Mouse (Mus musculus) stomach, embryonic 16.5 days (tissue): ENCODE measurements around the gene Nme7. TPM values are rescaled to one million over a fixed set of nuclear protein-coding genes. Genes with fewer than 3 reads are reported as not detected.

Experiments
- ATAC-seq: fragments of 200-750 bp; cut with Nextera tagmentation; 2 replicates; pipeline ENCODE4 v1.8.0; 2017; ENCODE audit warnings: moderate number of reproducible peaks, moderate TSS enrichment; ENCODE audit not compliant: insufficient read depth, low FRiP score
- H3K27ac ChIP-seq: fragments of 300-500 bp; sonication (generic); 2 replicates; pipeline ENCODE4 v1.5.1; 2014; ENCODE audit warnings: low read length
- H3K27me3 ChIP-seq: fragments of 300-500 bp; sonication (generic); 2 replicates; pipeline ENCODE4 v1.6.1; 2014; ENCODE audit warnings: low read length, control low read depth, mixed read lengths; ENCODE audit not compliant: control insufficient read depth, insufficient read depth
- H3K36me3 ChIP-seq: fragments of 300-500 bp; sonication (generic); 2 replicates; pipeline ENCODE4 v1.6.1; 2014; ENCODE audit warnings: low read length; ENCODE audit not compliant: control insufficient read depth, insufficient read depth
- H3K4me1 ChIP-seq: fragments of 300-500 bp; sonication (generic); 2 replicates; pipeline ENCODE4 v1.6.1; 2014; ENCODE audit warnings: low read length, control low read depth, mixed read lengths; ENCODE audit not compliant: control insufficient read depth, insufficient read depth
- H3K4me2 ChIP-seq: fragments of 300-500 bp; sonication (generic); 2 replicates; pipeline ENCODE4 v1.6.1; 2014; ENCODE audit warnings: low read depth, low read length, mixed read lengths
- H3K4me3 ChIP-seq: fragments of 300-500 bp; sonication (generic); replicated peaks from 2 replicates; pipeline ENCODE4 v1.5.1; 2014; ENCODE audit warnings: mild to moderate bottlenecking, low read length
- H3K9ac ChIP-seq: fragments of 300-500 bp; sonication (generic); 2 replicates; pipeline ENCODE4 v1.6.1; 2014; ENCODE audit warnings: low read length
- H3K9me3 ChIP-seq: fragments of 300-500 bp; sonication (generic); replicated peaks from 2 replicates; pipeline ENCODE4 v1.6.1; 2016; ENCODE audit warnings: low read length, control low read depth; ENCODE audit not compliant: control insufficient read depth
- WGBS: fragments of 180-500 bp; shearing (Covaris S2); extraction: QIAGEN DNeasy Blood & Tissue Kit; methylation state at CpG from one replicate; pipeline ENCODE4 v1.1.7; 2014; 5-methylcytosine and 5-hydroxymethylcytosine counted together
- polyA plus RNA-seq: library from polyadenylated mRNA; unstranded; fragments of >200 nt; fragmentation: Nextera tagmentation; extraction: Ambion mirVana; gene quantifications from 2 replicates; pipeline ENCODE4 v1.2.1, GENCODE M21; 2015

The Nme7 gene
- polyA plus RNA-seq, 1 experiment from 2014 or later: 30.3 TPM

GRCm38 (mm10) chr1:164458621-164459051, 154.7 kb downstream of the Nme7 start:
- Histone ChIP-seq H3K27ac (peak overlapping the region; percentile 82), H3K9me3 (no peaks in the 10 kb centered on the region), H3K4me3 (peak overlapping the region; percentile 67), H3K4me1 (peaks cover 9% of the 10 kb centered on the region; the same call in 1 of the 2 replicates), H3K27me3 (peaks cover 4% of the 10 kb centered on the region; the same call in 1 of the 2 replicates), H3K4me2 (peak overlapping the region; percentile 71), H3K9ac (peak overlapping the region; percentile 65), H3K36me3 (no peaks in the 10 kb centered on the region)
- peak; percentile 77 for ATAC-seq
- 2% methylated on average over 22 of the region's 22 CpGs for WGBS

- Histone ChIP-seq H3K4me3 (peak overlapping the region; percentile 67), H3K27ac (peak overlapping the region; percentile 82), H3K9me3 (no peaks in the 10 kb centered on the region), H3K9ac (peak overlapping the region; percentile 65), H3K27me3 (peaks cover 4% of the 10 kb centered on the region; the same call in 1 of the 2 replicates), H3K4me2 (peak overlapping the region; percentile 71), H3K36me3 (no peaks in the 10 kb centered on the region), H3K4me1 (peaks cover 9% of the 10 kb centered on the region; the same call in 1 of the 2 replicates)
- ATAC-seq: no peak
- WGBS: 47% methylated on average over 12 of the region's 12 CpGs
These were observed 155.4 kb downstream of the Nme7 start for GRCm38 (mm10) chr1:164459127-164459905.

DNA sequence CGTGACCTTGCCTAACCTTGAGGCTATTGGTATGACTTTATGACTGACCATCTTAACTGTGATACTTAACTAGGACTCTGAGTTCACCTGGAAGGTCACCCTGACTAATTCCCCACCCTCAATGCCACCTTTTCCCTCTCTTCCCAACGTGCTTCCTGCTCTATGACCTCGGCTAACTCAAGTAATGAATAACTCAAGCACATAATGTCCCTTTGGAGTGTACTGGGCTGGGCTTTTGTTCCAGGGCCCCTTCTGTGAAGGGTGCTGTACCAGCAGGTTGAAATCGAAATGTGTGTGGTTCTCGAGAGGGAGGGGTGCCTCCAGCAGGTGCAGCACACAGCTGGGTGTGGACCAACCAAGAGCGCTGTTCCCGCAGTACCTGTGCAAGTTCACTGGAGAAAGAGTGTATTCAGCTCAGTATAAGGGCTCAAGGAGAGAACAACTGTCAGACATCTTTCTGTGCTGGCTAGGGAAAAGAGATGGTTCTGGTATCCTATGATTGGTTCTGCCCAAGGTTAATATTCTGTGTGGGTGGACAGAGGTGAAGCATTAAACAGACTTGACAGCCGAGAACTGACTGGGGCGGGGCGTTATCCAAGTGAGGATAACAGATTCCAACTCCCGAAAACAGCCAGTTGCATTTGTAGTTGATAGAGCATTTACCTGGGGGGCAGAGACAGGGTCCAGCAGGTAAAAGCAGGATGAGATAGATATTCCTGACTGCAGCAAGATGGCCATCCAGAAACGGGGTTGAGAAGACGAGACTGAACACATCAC, 157.2 kb downstream of the Nme7 start:
- H3K4me3 ChIP-seq: no peak overlapping the region
- 57% methylated on average over 13 of the region's 13 CpGs for WGBS

DNA sequence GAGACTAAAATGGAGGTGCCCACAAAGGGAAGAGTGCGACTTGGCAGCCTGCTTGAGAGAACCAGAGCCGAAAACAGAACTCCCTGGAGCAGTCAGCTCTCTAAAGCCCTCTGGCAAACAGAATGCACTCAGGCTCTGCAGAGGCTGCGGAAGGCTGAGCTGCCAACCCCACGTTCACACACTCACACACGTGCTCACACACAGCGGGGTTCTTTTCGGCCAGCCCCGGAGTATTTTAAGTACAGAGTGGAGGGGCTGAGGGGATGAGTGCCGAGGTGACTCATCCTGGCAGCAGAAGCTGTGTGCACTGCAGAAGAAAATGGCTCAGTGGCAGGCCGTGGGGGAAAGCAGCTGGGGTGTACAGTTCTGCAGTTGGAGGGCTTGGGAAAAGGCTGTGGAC, 157.8 kb downstream of the Nme7 start:
- no peak overlapping the region for H3K4me3 ChIP-seq
- no peaks in the 10 kb centered on the region for H3K9me3 ChIP-seq
- peak overlapping the region; percentile 85 for H3K27ac ChIP-seq
- WGBS: 29% methylated on average over 10 of the region's 10 CpGs
- peak overlapping the region; percentile 32 for H3K4me2 ChIP-seq
- peaks cover 4% of the 10 kb centered on the region; the same call in 1 of the 2 replicates for H3K27me3 ChIP-seq
- ATAC-seq: no peak
- H3K4me1 ChIP-seq: peaks cover 5% of the 10 kb centered on the region
- H3K9ac ChIP-seq: peak overlapping the region; percentile 51
- H3K36me3 ChIP-seq: no peaks in the 10 kb centered on the region

More for the DNA sequence above, 157.2 kb downstream of the Nme7 start:
- H3K9ac ChIP-seq: peak overlapping the region; percentile 51
- ATAC-seq: peak; percentile 51; the same call in 1 of the 2 replicates
- peak overlapping the region; percentile 85 for H3K27ac ChIP-seq
- H3K27me3 ChIP-seq: peaks cover 4% of the 10 kb centered on the region; the same call in 1 of the 2 replicates
- peak overlapping the region; percentile 32 for H3K4me2 ChIP-seq
- no peaks in the 10 kb centered on the region for H3K36me3 ChIP-seq
- H3K9me3 ChIP-seq: no peaks in the 10 kb centered on the region
- H3K4me1 ChIP-seq: peaks cover 5% of the 10 kb centered on the region

DNA sequence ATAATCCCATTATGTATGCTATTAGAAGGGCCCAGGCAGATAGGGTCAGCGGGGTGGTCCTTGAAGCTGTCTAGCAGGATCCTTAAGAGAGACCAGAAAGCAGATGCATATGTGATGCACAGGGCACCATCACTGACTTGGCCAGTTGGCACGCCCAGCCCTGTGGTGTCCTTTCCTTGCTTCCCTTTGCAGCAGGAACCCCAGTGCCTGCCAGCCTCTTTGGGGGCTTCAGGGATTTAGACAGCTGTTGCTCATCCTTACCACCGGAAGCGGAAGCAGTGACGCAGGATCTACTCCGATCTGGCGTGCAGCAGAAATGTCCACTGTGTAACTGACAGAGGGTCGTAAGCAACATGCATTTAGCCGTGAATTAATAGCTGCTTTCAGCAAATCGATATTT, 163.5 kb downstream of the Nme7 start:
- H3K9ac ChIP-seq: no peak overlapping the region
- H3K9me3 ChIP-seq: no peaks in the 10 kb centered on the region
- H3K4me3 ChIP-seq: no peak overlapping the region
- H3K27ac ChIP-seq: no peak overlapping the region
- H3K4me2 ChIP-seq: no peak overlapping the region
- WGBS: 93% methylated on average over 10 of the region's 10 CpGs
- H3K27me3 ChIP-seq: no peaks in the 10 kb centered on the region
- no peaks in the 10 kb centered on the region; the same call in 1 of the 2 replicates for H3K4me1 ChIP-seq
- ATAC-seq: no peak
- no peaks in the 10 kb centered on the region for H3K36me3 ChIP-seq

GRCm38 (mm10) chr1:164468329-164468728, 164.4 kb downstream of the Nme7 start:
- no peaks in the 10 kb centered on the region; the same call in 1 of the 2 replicates for H3K4me1 ChIP-seq
- H3K27ac ChIP-seq: no peak overlapping the region
- H3K4me3 ChIP-seq: no peak overlapping the region
- no peaks in the 10 kb centered on the region for H3K27me3 ChIP-seq
- ATAC-seq: no peak
- no peak overlapping the region for H3K9ac ChIP-seq
- no peak overlapping the region for H3K4me2 ChIP-seq
- no peaks in the 10 kb centered on the region for H3K9me3 ChIP-seq
- 77% methylated on average over 8 of the region's 8 CpGs for WGBS
- H3K36me3 ChIP-seq: no peaks in the 10 kb centered on the region

- ATAC-seq: no peak; the same call in 1 of the 2 replicates
- 55% methylated on average over 6 of the region's 6 CpGs for WGBS
- H3K4me2 ChIP-seq: no peak overlapping the region
These were observed 167.1 kb downstream of the Nme7 start for GRCm38 (mm10) chr1:164470985-164471384.

GRCm38 (mm10) chr1:164471632-164472031, 167.7 kb downstream of the Nme7 start:
- Histone ChIP-seq H3K4me1 (no peaks in the 10 kb centered on the region; the same call in 1 of the 2 replicates), H3K4me2 (no peak overlapping the region), H3K4me3 (no peak overlapping the region), H3K36me3 (no peaks in the 10 kb centered on the region), H3K9me3 (no peaks in the 10 kb centered on the region), H3K27me3 (no peaks in the 10 kb centered on the region), H3K9ac (no peak overlapping the region), H3K27ac (no peak overlapping the region)
- ATAC-seq: no peak
- WGBS: 80% methylated on average over 5 of the region's 5 CpGs

More at GRCm38 (mm10) chr1:164470985-164471384, 167.1 kb downstream of the Nme7 start:
- no peak overlapping the region for H3K27ac ChIP-seq
- H3K27me3 ChIP-seq: no peaks in the 10 kb centered on the region
- H3K9me3 ChIP-seq: no peaks in the 10 kb centered on the region
- H3K36me3 ChIP-seq: no peaks in the 10 kb centered on the region
- no peak overlapping the region for H3K4me3 ChIP-seq
- no peaks in the 10 kb centered on the region; the same call in 1 of the 2 replicates for H3K4me1 ChIP-seq
- H3K9ac ChIP-seq: no peak overlapping the region

GRCm38 (mm10) chr1:164473398-164473797, 169.5 kb downstream of the Nme7 start:
- Histone ChIP-seq H3K9me3 (no peaks in the 10 kb centered on the region), H3K27ac (no peak overlapping the region), H3K4me3 (no peak overlapping the region), H3K4me1 (no peaks in the 10 kb centered on the region; the same call in 1 of the 2 replicates), H3K36me3 (no peaks in the 10 kb centered on the region), H3K4me2 (no peak overlapping the region), H3K27me3 (no peaks in the 10 kb centered on the region), H3K9ac (no peak overlapping the region)
- 86% methylated on average over 7 of the region's 7 CpGs for WGBS
- no peak for ATAC-seq
